In the genomic region with DNA sequence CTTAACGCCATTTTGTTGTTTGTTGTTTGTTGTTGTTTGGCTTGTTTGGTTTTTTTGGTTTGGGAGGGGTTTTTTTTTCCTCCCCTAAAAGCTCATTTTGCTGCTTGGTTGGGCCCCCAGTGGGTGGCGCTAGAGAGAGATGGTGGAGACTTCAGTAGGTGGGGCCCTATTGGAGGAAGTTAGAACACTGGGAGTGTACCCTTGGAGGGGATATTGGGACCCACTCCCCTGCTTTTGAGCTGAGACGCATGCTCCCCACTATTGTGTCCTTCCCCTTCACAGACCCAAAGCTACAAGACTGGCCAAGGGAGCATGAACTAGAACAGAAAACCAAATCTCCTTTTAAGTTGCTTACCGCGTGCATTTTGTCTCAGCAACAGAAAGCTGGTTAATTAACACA, we compare ENCODE assay signal across 8 mouse cellular contexts. TPM values are rescaled to one million over a fixed set of nuclear protein-coding genes. Genes with fewer than 3 reads are reported as not detected.
DNase-seq lines count a peak whose midpoint lies in the region; ATAC-seq and TF ChIP-seq lines count a peak whose summit lies in the region.

No protein-coding gene starts in this region.

- ATAC-seq in midbrain, postnatal 0 days (ENCODE audit: low FRiP score): no peak

- no peaks in the 10 kb centered on the region; the same call in 1 of the 2 replicates for H3K4me1 ChIP-seq in midbrain, postnatal 0 days (ENCODE audit: insufficient read depth, low read length)

- H3K9ac ChIP-seq in midbrain, postnatal 0 days (replicated peaks; ENCODE audit: low read length, poor library complexity, severe bottlenecking): no peak overlapping the region

- no peaks in the 10 kb centered on the region for H3K27me3 ChIP-seq in midbrain, postnatal 0 days (ENCODE audit: insufficient read depth, low read length)

- no peaks in the 10 kb centered on the region for H3K36me3 ChIP-seq in midbrain, postnatal 0 days (ENCODE audit: insufficient read depth, low read length)

- H3K9me3 ChIP-seq in midbrain, postnatal 0 days (ENCODE audit: low read length): no peaks in the 10 kb centered on the region

- TF ChIP-seq CTCF in midbrain, postnatal 0 days (IDR thresholded peaks at IDR 0.05): peak; percentile 68

- H3K27ac ChIP-seq in midbrain, postnatal 0 days (ENCODE audit: low read depth, low read length): no peak overlapping the region

- DNase-seq in gastrocnemius, adult 18-20 months (ENCODE audit: low spot score): peak; percentile 26
- no peak for DNase-seq in gastrocnemius, adult 8-10 months (ENCODE audit: low spot score in 2 of 2)
- peak; percentile 54 for DNase-seq in right cerebral cortex, adult 18-20 months
- DNase-seq in right cerebral cortex, postnatal 36 days (ENCODE audit: low spot score in 2 of 2): no peak
- peak; percentile 14 for DNase-seq in c-Kit-positive CD71-positive TER-119-positive erythroid progenitor cells, embryonic 14.5 days (ENCODE audit: low spot score)
- DNase-seq in kidney, postnatal 10 days: peak; percentile 77
- DNase-seq in midbrain, postnatal 0 days (ENCODE audit: low spot score): peak; percentile 27
- DNase-seq in MN1 (ENCODE audit: low spot score): no peak

- H3K4me2 ChIP-seq in midbrain, postnatal 0 days (ENCODE audit: low read depth, low read length, poor library complexity, severe bottlenecking): no peak overlapping the region

- no peak overlapping the region for H3K4me3 ChIP-seq in midbrain, postnatal 0 days (ENCODE audit: low read depth, low read length)

- WGBS in midbrain, postnatal 0 days: 62% methylated on average over 5 of the region's 5 CpGs

RNA-seq across cellular contexts. Expression of gene Tgfa, which starts 1.1 kb away (rescaled TPM):
- under 1 TPM; 0.27 to 0.36 TPM for total RNA-seq in gastrocnemius, adult 18-20 months (2021)
- under 1 TPM; 0.10 to 0.27 (median 0.13) TPM for total RNA-seq in gastrocnemius, adult 8-10 months (2022)
- total RNA-seq in midbrain, postnatal 0 days (2014; rRNA removed): 32.1 and 37.1 TPM in 2 replicates
- polyA plus RNA-seq in midbrain, postnatal 0 days (2015; fragmentation: Nextera tagmentation; extraction: Ambion mirVana): 15.3 and 16.8 TPM in 2 replicates

Comparison
In these comparisons a context has a peak if more than half of its experiments do, and no peak if none do; other contexts are left out.
1. DNase-seq: peak in gastrocnemius, adult 18-20 months (single experiment), right cerebral cortex, adult 18-20 months (single experiment), c-Kit-positive CD71-positive TER-119-positive erythroid progenitor cells, embryonic 14.5 days (single experiment), kidney, postnatal 10 days (single experiment) and midbrain, postnatal 0 days (single experiment); none in gastrocnemius, adult 8-10 months (0 of 2), right cerebral cortex, postnatal 36 days (0 of 2) and MN1 (single experiment).
2. RNA of gene Tgfa, which starts 1.1 kb away (total RNA-seq): 32.1 to 37.1 TPM in midbrain, postnatal 0 days; 0.27 to 0.36 TPM in gastrocnemius, adult 18-20 months and 0.10 to 0.27 TPM in gastrocnemius, adult 8-10 months; every median in the first group is over 10 times any median in the second.